Mouse (Mus musculus): ENCODE measurements around the gene B3gat3. TPM values are rescaled to one million over a fixed set of nuclear protein-coding genes. Genes with fewer than 3 reads are reported as not detected.
A peak's percentile ranks its signal among the peaks of the same experiment; 100 is the strongest.
"Not testable (repeated sequence)": the region's sequence is repeated elsewhere in the genome, so short reads cannot be mapped to it uniquely, and the experiment has no call there.

B3gat3 gene
- total RNA-seq, 2 experiments from 2014 or later: 38.0 to 38.7 TPM

GRCm38 (mm10) chr19:8942276-8942964 is 22.2 kb downstream of the B3gat3 start:
- DNase-seq: peak in 1 of 2 experiments; percentile 66

- no peak for DNase-seq
Observed at GRCm38 (mm10) chr19:8943047-8943446, 22.9 kb downstream of the B3gat3 start.

- no peak for DNase-seq
Observed at GRCm38 (mm10) chr19:8944062-8944461, 23.9 kb downstream of the B3gat3 start.

- DNase-seq: peak; percentile 69
Observed at GRCm38 (mm10) chr19:8944750-8945149, 24.6 kb downstream of the B3gat3 start.

GRCm38 (mm10) chr19:8945251-8945650 is 25.1 kb downstream of the B3gat3 start:
- DNase-seq: no peak

- DNase-seq: no peak
Observed at GRCm38 (mm10) chr19:8946929-8947328, 26.8 kb downstream of the B3gat3 start.

GRCm38 (mm10) chr19:8950190-8950589 is 30.0 kb downstream of the B3gat3 start:
- no peak for DNase-seq

GRCm38 (mm10) chr19:8952241-8952640 is 32.1 kb downstream of the B3gat3 start:
- no peak for DNase-seq

- peak; percentile 95 to 96 for DNase-seq
Observed at GRCm38 (mm10) chr19:8953135-8954039, 33.2 kb downstream of the B3gat3 start, which contains the start of gene Tut1. Gene Tut1, plus strand, starts transcription at chr19:8953847.

- no peak for DNase-seq
Observed at GRCm38 (mm10) chr19:8954171-8954570, 34.0 kb downstream of the B3gat3 start.

GRCm38 (mm10) chr19:8962256-8962655 is 42.1 kb downstream of the B3gat3 start:
- no peak for DNase-seq

GRCm38 (mm10) chr19:8965075-8965474 is 44.9 kb downstream of the B3gat3 start:
- no peak for DNase-seq

GRCm38 (mm10) chr19:8965771-8966170 is 45.6 kb downstream of the B3gat3 start:
- peak in 1 of 2 experiments; percentile 30 for DNase-seq

GRCm38 (mm10) chr19:8966198-8966589 is 46.0 kb downstream of the B3gat3 start:
- DNase-seq: no peak

- peak; percentile 98 to 100 for DNase-seq
Observed at GRCm38 (mm10) chr19:8966590-8967372, 46.6 kb downstream of the B3gat3 start, which contains the start of gene Eef1g. Gene Eef1g, plus strand, starts transcription at chr19:8967041.

GRCm38 (mm10) chr19:8967373-8967743 is 47.2 kb downstream of the B3gat3 start:
- no peak for DNase-seq

- no peak for DNase-seq
Observed at GRCm38 (mm10) chr19:8967893-8968292, 47.7 kb downstream of the B3gat3 start.

- DNase-seq: not testable (repeated sequence)
Observed at GRCm38 (mm10) chr19:8972491-8972890, 52.3 kb downstream of the B3gat3 start.

GRCm38 (mm10) chr19:8974638-8975037 is 54.5 kb downstream of the B3gat3 start:
- DNase-seq: no peak

- no peak for DNase-seq
Observed at GRCm38 (mm10) chr19:8975491-8975890, 55.3 kb downstream of the B3gat3 start.

GRCm38 (mm10) chr19:8976535-8976934 is 56.4 kb downstream of the B3gat3 start:
- DNase-seq: peak; percentile 72
